Mouse (Mus musculus): Measurements from ENCODE around the gene Lonp2.

- no peak for TF ChIP-seq CTCF (IDR thresholded peaks at IDR 0.05; ENCODE audit: low read depth, low read length)
- TF ChIP-seq GATA1 (IDR thresholded peaks at IDR 0.05; ENCODE audit: borderline replicate concordance, low read length), result no peak
- no peak for TF ChIP-seq TAL1 (conservative IDR thresholded peaks at IDR 0.05; ENCODE audit: low read depth, low read length)
Measured at GRCm38 (mm10) chr8:86759090-86759491, 135.2 kb downstream of the Lonp2 start.
